Mouse (Mus musculus): ENCODE results near the gene Mcpt2. TPM values are rescaled to one million over a fixed set of nuclear protein-coding genes. Genes with fewer than 3 reads are reported as not detected.
"Not testable (repeated sequence)": the region's sequence is repeated elsewhere in the genome, so short reads cannot be mapped to it uniquely, and the experiment has no call there.

Gene Mcpt2
- polyA plus RNA-seq, 1 experiment from 2014 or later = not detected

- not testable (repeated sequence) for H3K9me3 ChIP-seq (ENCODE audit: control insufficient read depth, low read length); H3K4me3 ChIP-seq (replicated peaks; ENCODE audit: low read length); H3K4me2 ChIP-seq (ENCODE audit: low read length); H3K27ac ChIP-seq (ENCODE audit: low read length); H3K4me1 ChIP-seq (replicated peaks; ENCODE audit: control insufficient read depth, insufficient read depth, low read length); H3K36me3 ChIP-seq (ENCODE audit: control insufficient read depth, insufficient read depth); H3K27me3 ChIP-seq (replicated peaks; ENCODE audit: control insufficient read depth, insufficient read depth, low read length); ATAC-seq; H3K9ac ChIP-seq (replicated peaks; ENCODE audit: low read depth, low read length)
- WGBS = 90% methylated on average over 3 of the region's 3 CpGs
Observed at GRCm38 (mm10) chr14:56062213-56062612, 20.4 kb downstream of the Mcpt2 start, which contains the start of gene Mcpt4. Gene Mcpt4, minus strand, starts transcription at chr14:56062313.

DNA sequence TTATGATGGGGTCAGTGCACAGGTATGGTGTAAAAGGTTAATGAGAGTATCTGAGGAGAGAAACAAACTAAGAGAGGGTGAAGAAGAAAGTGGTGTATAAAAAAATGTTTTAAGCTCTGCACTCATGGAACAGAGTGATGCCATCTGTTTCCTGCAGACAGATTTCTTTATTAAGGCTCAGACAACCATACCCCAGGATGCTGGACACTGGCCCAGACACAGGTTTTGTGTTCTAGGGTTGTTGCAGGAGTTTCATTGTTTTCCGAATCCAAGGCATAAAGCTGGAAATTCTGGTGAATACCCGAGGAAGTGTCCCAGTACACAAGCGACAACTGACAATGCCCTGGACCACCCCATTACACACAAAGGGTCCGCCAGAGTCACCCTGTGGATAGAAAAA is 40.2 kb downstream of the Mcpt2 start:
- no peak overlapping the region for H3K9ac ChIP-seq (replicated peaks; ENCODE audit: low read depth, low read length)
- H3K27ac ChIP-seq (ENCODE audit: low read length) = no peak overlapping the region
- ATAC-seq = no peak
- H3K36me3 ChIP-seq (ENCODE audit: control insufficient read depth, insufficient read depth) = no peaks in the 10 kb centered on the region
- H3K9me3 ChIP-seq (ENCODE audit: control insufficient read depth, low read length) = no peaks in the 10 kb centered on the region
- H3K4me2 ChIP-seq (ENCODE audit: low read length) = no peak overlapping the region
- H3K4me1 ChIP-seq (replicated peaks; ENCODE audit: control insufficient read depth, insufficient read depth, low read length) = no peaks in the 10 kb centered on the region
- 61% methylated on average over 4 of the region's 4 CpGs for WGBS
- no peak overlapping the region for H3K4me3 ChIP-seq (replicated peaks; ENCODE audit: low read length)
- H3K27me3 ChIP-seq (replicated peaks; ENCODE audit: control insufficient read depth, insufficient read depth, low read length) = no peaks in the 10 kb centered on the region

- H3K27ac ChIP-seq (ENCODE audit: low read length) = no peak within 1 kb of the TSS
- H3K9ac ChIP-seq (replicated peaks; ENCODE audit: low read depth, low read length) = no peak within 1 kb of the TSS
- H3K4me3 ChIP-seq (replicated peaks; ENCODE audit: low read length) = no peak within 1 kb of the TSS
- H3K27me3 ChIP-seq (replicated peaks; ENCODE audit: control insufficient read depth, insufficient read depth, low read length) = no peaks in the 10 kb centered on the region
- no peak for ATAC-seq
- no peaks in the 10 kb centered on the region for H3K9me3 ChIP-seq (ENCODE audit: control insufficient read depth, low read length)
- 95% methylated on average over 2 of the region's 2 CpGs for WGBS
- H3K4me2 ChIP-seq (ENCODE audit: low read length) = no peak within 1 kb of the TSS
- no peaks in the 10 kb centered on the region for H3K4me1 ChIP-seq (replicated peaks; ENCODE audit: control insufficient read depth, insufficient read depth, low read length)
- no peaks in the 10 kb centered on the region for H3K36me3 ChIP-seq (ENCODE audit: control insufficient read depth, insufficient read depth)
Observed at GRCm38 (mm10) chr14:56085167-56085566, 43.3 kb downstream of the Mcpt2 start, which contains the start of gene Mcpt8. Gene Mcpt8, minus strand, starts transcription at chr14:56085273.

GRCm38 (mm10) chr14:56086711-56087110 is 44.9 kb downstream of the Mcpt2 start:
- H3K9ac ChIP-seq (replicated peaks; ENCODE audit: low read depth, low read length) = no peak overlapping the region
- no peak overlapping the region for H3K27ac ChIP-seq (ENCODE audit: low read length)
- ATAC-seq = no peak
- no peak overlapping the region for H3K4me2 ChIP-seq (ENCODE audit: low read length)
- H3K36me3 ChIP-seq (ENCODE audit: control insufficient read depth, insufficient read depth) = no peaks in the 10 kb centered on the region
- no peaks in the 10 kb centered on the region for H3K27me3 ChIP-seq (replicated peaks; ENCODE audit: control insufficient read depth, insufficient read depth, low read length)
- no peak overlapping the region for H3K4me3 ChIP-seq (replicated peaks; ENCODE audit: low read length)
- WGBS = 80% methylated on average over 3 of the region's 3 CpGs
- H3K9me3 ChIP-seq (ENCODE audit: control insufficient read depth, low read length) = no peaks in the 10 kb centered on the region
- no peaks in the 10 kb centered on the region for H3K4me1 ChIP-seq (replicated peaks; ENCODE audit: control insufficient read depth, insufficient read depth, low read length)

- H3K27ac ChIP-seq (ENCODE audit: low read length) = no peak overlapping the region
- H3K36me3 ChIP-seq (ENCODE audit: control insufficient read depth, insufficient read depth) = no peaks in the 10 kb centered on the region
- H3K27me3 ChIP-seq (replicated peaks; ENCODE audit: control insufficient read depth, insufficient read depth, low read length) = no peaks in the 10 kb centered on the region
- no peak overlapping the region for H3K9ac ChIP-seq (replicated peaks; ENCODE audit: low read depth, low read length)
- ATAC-seq = no peak
- no peaks in the 10 kb centered on the region for H3K4me1 ChIP-seq (replicated peaks; ENCODE audit: control insufficient read depth, insufficient read depth, low read length)
- H3K4me2 ChIP-seq (ENCODE audit: low read length) = no peak overlapping the region
- WGBS = 76% methylated on average over 2 of the region's 2 CpGs
- no peaks in the 10 kb centered on the region for H3K9me3 ChIP-seq (ENCODE audit: control insufficient read depth, low read length)
- H3K4me3 ChIP-seq (replicated peaks; ENCODE audit: low read length) = no peak overlapping the region
Observed at GRCm38 (mm10) chr14:56093353-56093752, 51.5 kb downstream of the Mcpt2 start.

Small RNAs within 50 kb of the gene (microRNA-seq; reads per million reads assigned to microRNA genes)
- not detected for gene Mir6949

Other genes starting within 250 kb of the Mcpt2 start
- gene Nfatc4, start 218.9 kb upstream of the Mcpt2 start, polyA plus RNA-seq (2015; fragmentation: Nextera tagmentation; extraction: Ambion mirVana) = 11.7 and 12.3 TPM in 2 replicates
- 11.3 and 13.2 TPM in 2 replicates for gene Nynrin, start 188.0 kb upstream of the Mcpt2 start, polyA plus RNA-seq (2015; fragmentation: Nextera tagmentation; extraction: Ambion mirVana)
- gene Cbln3, start 157.6 kb upstream of the Mcpt2 start, polyA plus RNA-seq (2015; fragmentation: Nextera tagmentation; extraction: Ambion mirVana) = 0.14 and 0.21 TPM in 2 replicates
- 10.3 and 11.1 TPM in 2 replicates for gene Khnyn, start 157.1 kb upstream of the Mcpt2 start, polyA plus RNA-seq (2015; fragmentation: Nextera tagmentation; extraction: Ambion mirVana)
- 102 and 128 TPM in 2 replicates for gene Sdr39u1, start 141.7 kb upstream of the Mcpt2 start, polyA plus RNA-seq (2015; fragmentation: Nextera tagmentation; extraction: Ambion mirVana)
- gene Cma1, start 97.4 kb upstream of the Mcpt2 start, polyA plus RNA-seq (2015; fragmentation: Nextera tagmentation; extraction: Ambion mirVana) = 0.27 and 0.61 TPM in 2 replicates
- gene Cma2, start 91.1 kb upstream of the Mcpt2 start, polyA plus RNA-seq (2015; fragmentation: Nextera tagmentation; extraction: Ambion mirVana) = not detected in 2 replicates
- not detected in 2 replicates for gene Mcpt1, start 24.1 kb upstream of the Mcpt2 start, polyA plus RNA-seq (2015; fragmentation: Nextera tagmentation; extraction: Ambion mirVana)
- gene Mcpt9, start 11.5 kb upstream of the Mcpt2 start, polyA plus RNA-seq (2015; fragmentation: Nextera tagmentation; extraction: Ambion mirVana) = not detected in 2 replicates
- not detected in 2 replicates for gene Mcpt4, start 20.3 kb downstream of the Mcpt2 start, polyA plus RNA-seq (2015; fragmentation: Nextera tagmentation; extraction: Ambion mirVana)
- gene Mcpt8, start 43.2 kb downstream of the Mcpt2 start, polyA plus RNA-seq (2015; fragmentation: Nextera tagmentation; extraction: Ambion mirVana) = not detected in 2 replicates
- not detected in 2 replicates for gene Ctsg, start 60.5 kb downstream of the Mcpt2 start, polyA plus RNA-seq (2015; fragmentation: Nextera tagmentation; extraction: Ambion mirVana)
- gene Gzme, start 78.6 kb downstream of the Mcpt2 start, polyA plus RNA-seq (2015; fragmentation: Nextera tagmentation; extraction: Ambion mirVana) = not detected in 2 replicates
- not detected in 2 replicates for gene Gzmd, start 90.6 kb downstream of the Mcpt2 start, polyA plus RNA-seq (2015; fragmentation: Nextera tagmentation; extraction: Ambion mirVana)
- gene Gzmg, start 117.5 kb downstream of the Mcpt2 start, polyA plus RNA-seq (2015; fragmentation: Nextera tagmentation; extraction: Ambion mirVana) = not detected in 2 replicates
- gene Gzmn, start 132.6 kb downstream of the Mcpt2 start, polyA plus RNA-seq (2015; fragmentation: Nextera tagmentation; extraction: Ambion mirVana) = not detected in 2 replicates
- not detected in 2 replicates for gene Gzmf, start 169.4 kb downstream of the Mcpt2 start, polyA plus RNA-seq (2015; fragmentation: Nextera tagmentation; extraction: Ambion mirVana)
- gene Gzmc, start 192.6 kb downstream of the Mcpt2 start, polyA plus RNA-seq (2015; fragmentation: Nextera tagmentation; extraction: Ambion mirVana) = not detected in 2 replicates
- gene Gzmb, start 220.2 kb downstream of the Mcpt2 start, polyA plus RNA-seq (2015; fragmentation: Nextera tagmentation; extraction: Ambion mirVana) = not detected in 2 replicates